Mouse (Mus musculus): ENCODE measurements at regions not wholly inside any gene's neighbourhood (a gene's known extent, or its start where the extent isn't known, plus 50 kb on each side); places are given as distances from the start of the nearest gene placed in this dataset.

GRCm38 (mm10) chr13:25808564-25809253 is 538.4 kb upstream of the Nrsn1 start:
- Histone ChIP-seq H3K4me1 (no peaks in the 10 kb centered on the region), H3K4me2 (no peak overlapping the region)
- 79% methylated on average over 2 of the region's 2 CpGs for WGBS

GRCm38 (mm10) chr13:25793216-25793803 is 523.0 kb upstream of the Nrsn1 start:
- no peak overlapping the region for H3K4me2 ChIP-seq
- no peak overlapping the region for H3K27ac ChIP-seq
- ATAC-seq (replicated peaks) = peak; percentile 24; the same call in 1 of the 2 replicates
- H3K4me3 ChIP-seq = no peak overlapping the region
- H3K4me1 ChIP-seq = no peaks in the 10 kb centered on the region
- no peaks in the 10 kb centered on the region for H3K9me3 ChIP-seq
- H3K27me3 ChIP-seq (replicated peaks) = no peaks in the 10 kb centered on the region
- WGBS = 35% methylated on average over 2 of the region's 2 CpGs
- no peaks in the 10 kb centered on the region for H3K36me3 ChIP-seq (replicated peaks)
- H3K9ac ChIP-seq = no peak overlapping the region

More at GRCm38 (mm10) chr13:25808564-25809253, 538.4 kb upstream of the Nrsn1 start:
- Histone ChIP-seq H3K4me3 (no peak overlapping the region), H3K27me3 (replicated peaks) (no peaks in the 10 kb centered on the region), H3K36me3 (replicated peaks) (no peaks in the 10 kb centered on the region), H3K9ac (no peak overlapping the region), H3K27ac (no peak overlapping the region), H3K9me3 (no peaks in the 10 kb centered on the region)
- ATAC-seq (replicated peaks) = no peak

DNA sequence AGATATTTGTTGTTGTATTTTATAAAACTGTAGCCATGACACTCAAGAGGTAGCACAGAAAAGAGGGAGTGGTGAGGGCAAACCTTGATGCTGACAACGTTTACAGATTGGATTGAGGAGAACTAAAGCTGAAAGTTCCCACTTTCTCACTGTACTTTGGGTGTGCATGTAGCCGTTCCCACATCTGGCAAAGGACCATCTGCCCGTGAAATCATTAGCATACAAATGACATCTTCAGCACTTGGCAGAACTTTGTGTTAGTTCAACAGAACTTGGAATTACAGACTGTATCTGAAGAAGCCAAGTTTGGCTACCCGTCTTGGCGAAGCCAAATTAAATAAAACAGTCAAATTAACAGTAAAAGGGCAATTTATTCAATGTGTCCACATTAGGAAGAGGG is 510.9 kb upstream of the Nrsn1 start:
- Histone ChIP-seq H3K27me3 (replicated peaks) (no peaks in the 10 kb centered on the region), H3K4me2 (no peak overlapping the region), H3K27ac (no peak overlapping the region), H3K4me1 (no peaks in the 10 kb centered on the region), H3K4me3 (no peak overlapping the region), H3K9me3 (no peaks in the 10 kb centered on the region), H3K9ac (no peak overlapping the region), H3K36me3 (replicated peaks) (no peaks in the 10 kb centered on the region)
- WGBS = 75% methylated on average over 5 of the region's 5 CpGs
- ATAC-seq (replicated peaks) = no peak

- H3K4me2 ChIP-seq = no peak overlapping the region
- H3K36me3 ChIP-seq (replicated peaks) = no peaks in the 10 kb centered on the region
- no peak overlapping the region for H3K4me3 ChIP-seq
- no peaks in the 10 kb centered on the region for H3K9me3 ChIP-seq
- no peak overlapping the region for H3K9ac ChIP-seq
- H3K27ac ChIP-seq = no peak overlapping the region
- H3K4me1 ChIP-seq = peaks cover 2% of the 10 kb centered on the region
- H3K27me3 ChIP-seq (replicated peaks) = no peaks in the 10 kb centered on the region
- no peak for ATAC-seq (replicated peaks)
- 88% methylated on average over 3 of the region's 3 CpGs for WGBS
Measured at GRCm38 (mm10) chr13:25777706-25778105, 507.4 kb upstream of the Nrsn1 start.

- no peak for ATAC-seq (replicated peaks)
- 59% methylated on average over 2 of the region's 2 CpGs for WGBS
Measured at GRCm38 (mm10) chr13:25774586-25775182, 504.4 kb upstream of the Nrsn1 start.

DNA sequence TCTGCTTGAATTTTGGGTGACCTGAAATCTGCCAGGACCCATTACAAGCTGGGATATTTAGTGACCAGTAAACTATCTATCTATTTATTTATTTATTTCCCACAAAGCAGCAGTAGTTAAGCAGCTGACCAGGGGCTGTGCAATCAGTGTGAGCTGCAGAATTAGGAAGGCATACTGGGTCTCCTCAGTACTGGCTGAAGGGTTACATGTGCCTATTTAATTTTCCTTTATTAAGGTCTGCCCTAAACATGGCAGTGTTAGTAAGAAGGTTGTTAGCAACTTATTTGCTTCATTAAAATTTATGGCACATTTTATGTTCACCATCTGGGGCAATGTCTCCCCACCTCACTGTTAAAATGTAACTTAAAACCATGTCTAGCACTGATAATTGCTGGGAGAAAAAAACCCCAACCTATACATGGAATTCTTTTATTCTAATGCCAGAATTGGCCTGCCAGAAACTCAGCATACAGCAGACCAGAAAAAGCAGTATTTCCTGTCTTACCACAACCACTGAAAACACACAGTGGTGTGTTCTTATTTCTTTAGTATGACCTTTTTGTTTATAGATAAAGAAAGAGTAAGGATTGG is 484.3 kb upstream of the Nrsn1 start:
- no peaks in the 10 kb centered on the region for H3K27me3 ChIP-seq (replicated peaks)
- no peaks in the 10 kb centered on the region for H3K36me3 ChIP-seq (replicated peaks)
- ATAC-seq (replicated peaks) = no peak
- H3K4me1 ChIP-seq = peaks cover 8% of the 10 kb centered on the region; the same call in 1 of the 2 replicates
- H3K9me3 ChIP-seq = no peaks in the 10 kb centered on the region
- no peak overlapping the region for H3K27ac ChIP-seq
- no peak overlapping the region for H3K4me3 ChIP-seq
- H3K4me2 ChIP-seq = no peak overlapping the region
- no peak overlapping the region for H3K9ac ChIP-seq

More at GRCm38 (mm10) chr13:25774586-25775182, 504.4 kb upstream of the Nrsn1 start:
- Histone ChIP-seq H3K36me3 (replicated peaks) (no peaks in the 10 kb centered on the region), H3K27ac (no peak overlapping the region), H3K4me1 (peaks cover 2% of the 10 kb centered on the region), H3K4me3 (no peak overlapping the region), H3K9ac (no peak overlapping the region), H3K27me3 (replicated peaks) (no peaks in the 10 kb centered on the region), H3K9me3 (no peaks in the 10 kb centered on the region), H3K4me2 (no peak overlapping the region)

GRCm38 (mm10) chr13:25751409-25751777 is 481.1 kb upstream of the Nrsn1 start:
- H3K27ac ChIP-seq = peak overlapping the region; percentile 70
- H3K9ac ChIP-seq = no peak overlapping the region
- WGBS = 10% methylated on average over 4 of the region's 4 CpGs
- H3K4me1 ChIP-seq = peaks cover 8% of the 10 kb centered on the region; the same call in 1 of the 2 replicates
- H3K27me3 ChIP-seq (replicated peaks) = no peaks in the 10 kb centered on the region
- no peaks in the 10 kb centered on the region for H3K9me3 ChIP-seq
- no peak overlapping the region for H3K4me2 ChIP-seq
- no peaks in the 10 kb centered on the region for H3K36me3 ChIP-seq (replicated peaks)
- H3K4me3 ChIP-seq = no peak overlapping the region
- peak; percentile 54 for ATAC-seq (replicated peaks)

- Histone ChIP-seq H3K27ac (peak overlapping the region; percentile 70), H3K9ac (no peak overlapping the region), H3K4me2 (no peak overlapping the region), H3K9me3 (no peaks in the 10 kb centered on the region), H3K4me3 (no peak overlapping the region), H3K4me1 (peaks cover 8% of the 10 kb centered on the region; the same call in 1 of the 2 replicates), H3K36me3 (replicated peaks) (no peaks in the 10 kb centered on the region), H3K27me3 (replicated peaks) (no peaks in the 10 kb centered on the region)
- ATAC-seq (replicated peaks) = peak; percentile 94
- WGBS = 8% methylated on average over 8 of the region's 8 CpGs
Measured at GRCm38 (mm10) chr13:25750460-25751408, 480.4 kb upstream of the Nrsn1 start.

GRCm38 (mm10) chr13:25738601-25739000 is 468.3 kb upstream of the Nrsn1 start:
- H3K9ac ChIP-seq = no peak overlapping the region
- no peaks in the 10 kb centered on the region for H3K27me3 ChIP-seq (replicated peaks)
- no peak overlapping the region for H3K27ac ChIP-seq
- no peak overlapping the region for H3K4me3 ChIP-seq
- no peaks in the 10 kb centered on the region for H3K36me3 ChIP-seq (replicated peaks)
- WGBS = 17% methylated on average over 2 of the region's 2 CpGs
- no peak overlapping the region for H3K4me2 ChIP-seq
- no peaks in the 10 kb centered on the region for H3K9me3 ChIP-seq
- no peaks in the 10 kb centered on the region for H3K4me1 ChIP-seq
- ATAC-seq (replicated peaks) = no peak; the same call in 1 of the 2 replicates

GRCm38 (mm10) chr13:25729327-25729892 is 459.1 kb upstream of the Nrsn1 start:
- Histone ChIP-seq H3K9ac (no peak overlapping the region), H3K4me1 (peaks cover 5% of the 10 kb centered on the region; the same call in 1 of the 2 replicates), H3K4me2 (no peak overlapping the region), H3K36me3 (replicated peaks) (no peaks in the 10 kb centered on the region), H3K4me3 (no peak overlapping the region), H3K9me3 (no peaks in the 10 kb centered on the region), H3K27ac (no peak overlapping the region), H3K27me3 (replicated peaks) (no peaks in the 10 kb centered on the region)
- WGBS = 31% methylated on average over 3 of the region's 3 CpGs
- no peak for ATAC-seq (replicated peaks)

GRCm38 (mm10) chr13:25727504-25728095 is 457.3 kb upstream of the Nrsn1 start:
- Histone ChIP-seq H3K9me3 (no peaks in the 10 kb centered on the region), H3K4me2 (no peak overlapping the region), H3K4me1 (peaks cover 10% of the 10 kb centered on the region), H3K27me3 (replicated peaks) (no peaks in the 10 kb centered on the region), H3K27ac (no peak overlapping the region), H3K36me3 (replicated peaks) (no peaks in the 10 kb centered on the region), H3K9ac (no peak overlapping the region), H3K4me3 (no peak overlapping the region)
- no peak for ATAC-seq (replicated peaks)
- 6% methylated on average over 1 of the region's 1 CpGs for WGBS
